Mouse (Mus musculus) hindbrain, embryonic 13.5 days (tissue): ENCODE data around the gene Ap5s1. TPM values are rescaled to one million over a fixed set of nuclear protein-coding genes. Genes with fewer than 3 reads are reported as not detected.

Source experiments
- ATAC-seq: fragments of 200-750 bp; cut with Nextera tagmentation; 2 replicates; pipeline ENCODE4 v1.8.0; 2017; ENCODE audit warnings: moderate TSS enrichment; ENCODE audit not compliant: low FRiP score
- H3K27ac ChIP-seq: fragments of 300-500 bp; sonication (generic); 2 replicates; pipeline ENCODE4 v1.5.1; 2015; ENCODE audit warnings: inconsistent platforms, mild to moderate bottlenecking, moderate library complexity
- H3K27me3 ChIP-seq: fragments of 300-500 bp; sonication (generic); 2 replicates; pipeline ENCODE4 v1.6.1; 2015; ENCODE audit warnings: mild to moderate bottlenecking, inconsistent platforms
- H3K36me3 ChIP-seq: fragments of 300-500 bp; sonication (generic); 2 replicates; pipeline ENCODE4 v1.6.1; 2015; ENCODE audit warnings: mild to moderate bottlenecking, inconsistent platforms
- H3K4me1 ChIP-seq: fragments of 300-500 bp; sonication (generic); replicated peaks from 2 replicates; pipeline ENCODE4 v1.6.1; 2015; ENCODE audit warnings: inconsistent platforms
- H3K4me2 ChIP-seq: fragments of 300-500 bp; sonication (generic); 2 replicates; pipeline ENCODE4 v1.6.1; 2015; ENCODE audit warnings: inconsistent platforms, mild to moderate bottlenecking, moderate library complexity
- H3K4me3 ChIP-seq: fragments of 300-500 bp; sonication (generic); 2 replicates; pipeline ENCODE4 v1.5.1; 2015; ENCODE audit warnings: mild to moderate bottlenecking, inconsistent platforms
- H3K9ac ChIP-seq: fragments of 300-500 bp; sonication (generic); 2 replicates; pipeline ENCODE4 v1.6.1; 2015; ENCODE audit warnings: mild to moderate bottlenecking, inconsistent platforms
- H3K9me3 ChIP-seq: fragments of 300-500 bp; sonication (generic); 2 replicates; pipeline ENCODE4 v1.6.1; 2016; ENCODE audit warnings: inconsistent platforms
- WGBS: fragments of 180-500 bp; shearing (Covaris S2); methylation state at CpG from one replicate; pipeline ENCODE4 v1.1.7; 2015; 5-methylcytosine and 5-hydroxymethylcytosine counted together
- polyA plus RNA-seq: library from polyadenylated mRNA; unstranded; fragments of >200 nt; fragmentation: Nextera tagmentation; extraction: Ambion mirVana; gene quantifications from 2 replicates; pipeline ENCODE4 v1.2.1, GENCODE M21; 2015

Ap5s1 gene
- polyA plus RNA-seq, 1 experiment from 2014 or later, result 31.0 TPM

GRCm38 (mm10) chr2:131189521-131190309, 17.2 kb upstream of the Ap5s1 start:
- Histone ChIP-seq H3K4me1 (peaks cover 43% of the 10 kb centered on the region), H3K27me3 (no peaks in the 10 kb centered on the region), H3K9me3 (no peaks in the 10 kb centered on the region), H3K27ac (peak overlapping the region; percentile 85), H3K4me2 (peak overlapping the region; percentile 26), H3K9ac (0 out of 2 replicates have a peak overlapping the region, but pooled peaks have one; percentile 19), H3K36me3 (peaks cover 30% of the 10 kb centered on the region), H3K4me3 (no peak overlapping the region)
- no peak for ATAC-seq
- WGBS, result 55% methylated on average over 5 of the region's 5 CpGs

- 0 out of 2 replicates have a peak overlapping the region, but pooled peaks have one; percentile 26 for H3K4me2 ChIP-seq
- H3K4me1 ChIP-seq, result peaks cover 43% of the 10 kb centered on the region
- H3K36me3 ChIP-seq, result peaks cover 35% of the 10 kb centered on the region
- WGBS, result 14% methylated on average over 10 of the region's 10 CpGs
- H3K27ac ChIP-seq, result peak overlapping the region; percentile 85
- H3K9me3 ChIP-seq, result no peaks in the 10 kb centered on the region
- peak overlapping the region; percentile 35; the same call in 1 of the 2 replicates for H3K9ac ChIP-seq
- no peak overlapping the region for H3K4me3 ChIP-seq
- no peaks in the 10 kb centered on the region for H3K27me3 ChIP-seq
- peak; percentile 30 for ATAC-seq
These were observed 16.4 kb upstream of the Ap5s1 start for GRCm38 (mm10) chr2:131190344-131191004.

GRCm38 (mm10) chr2:131191005-131191390, 15.9 kb upstream of the Ap5s1 start:
- Histone ChIP-seq H3K4me2 (no peak overlapping the region), H3K36me3 (peaks cover 35% of the 10 kb centered on the region), H3K27ac (peak overlapping the region; percentile 85), H3K4me3 (no peak overlapping the region), H3K27me3 (no peaks in the 10 kb centered on the region), H3K9ac (no peak overlapping the region), H3K4me1 (peaks cover 43% of the 10 kb centered on the region), H3K9me3 (no peaks in the 10 kb centered on the region)
- WGBS, result 60% methylated on average over 7 of the region's 7 CpGs
- no peak for ATAC-seq

- no peak overlapping the region for H3K27ac ChIP-seq
- no peaks in the 10 kb centered on the region for H3K27me3 ChIP-seq
- 94% methylated on average over 16 of the region's 16 CpGs for WGBS
- ATAC-seq, result no peak
- peaks cover 55% of the 10 kb centered on the region for H3K36me3 ChIP-seq
- H3K4me2 ChIP-seq, result no peak overlapping the region
- no peaks in the 10 kb centered on the region for H3K4me1 ChIP-seq
- no peak overlapping the region for H3K4me3 ChIP-seq
- H3K9ac ChIP-seq, result no peak overlapping the region
- 0 out of 2 replicates have a peak, but pooled peaks cover 3% of the 10 kb centered on the region for H3K9me3 ChIP-seq
These were observed 10.1 kb upstream of the Ap5s1 start for GRCm38 (mm10) chr2:131196606-131197316.

- H3K9ac ChIP-seq, result no peak overlapping the region
- H3K9me3 ChIP-seq, result 0 out of 2 replicates have a peak, but pooled peaks cover 3% of the 10 kb centered on the region
- H3K4me1 ChIP-seq, result peaks cover 4% of the 10 kb centered on the region; the same call in 1 of the 2 replicates
- WGBS, result 87% methylated on average over 2 of the region's 2 CpGs
- H3K4me3 ChIP-seq, result no peak overlapping the region
- ATAC-seq, result no peak
- H3K36me3 ChIP-seq, result peaks cover 24% of the 10 kb centered on the region
- no peaks in the 10 kb centered on the region for H3K27me3 ChIP-seq
- H3K27ac ChIP-seq, result no peak overlapping the region
- H3K4me2 ChIP-seq, result no peak overlapping the region
These were observed 6.2 kb upstream of the Ap5s1 start for GRCm38 (mm10) chr2:131200710-131201109.

GRCm38 (mm10) chr2:131201262-131201661, 5.6 kb upstream of the Ap5s1 start:
- Histone ChIP-seq H3K4me1 (peaks cover 4% of the 10 kb centered on the region; the same call in 1 of the 2 replicates), H3K36me3 (peaks cover 24% of the 10 kb centered on the region), H3K9ac (no peak overlapping the region), H3K4me3 (no peak overlapping the region), H3K4me2 (no peak overlapping the region), H3K27ac (no peak overlapping the region), H3K27me3 (no peaks in the 10 kb centered on the region), H3K9me3 (0 out of 2 replicates have a peak, but pooled peaks cover 3% of the 10 kb centered on the region)
- no peak for ATAC-seq
- 93% methylated on average over 3 of the region's 3 CpGs for WGBS

GRCm38 (mm10) chr2:131203816-131204409, 3.0 kb upstream of the Ap5s1 start:
- 88% methylated on average over 6 of the region's 6 CpGs for WGBS
- H3K4me1 ChIP-seq, result peaks cover 4% of the 10 kb centered on the region; the same call in 1 of the 2 replicates
- H3K4me3 ChIP-seq, result no peak overlapping the region
- H3K9ac ChIP-seq, result no peak overlapping the region
- no peaks in the 10 kb centered on the region for H3K27me3 ChIP-seq
- no peak overlapping the region for H3K27ac ChIP-seq
- 0 out of 2 replicates have a peak, but pooled peaks cover 3% of the 10 kb centered on the region for H3K9me3 ChIP-seq
- H3K4me2 ChIP-seq, result no peak overlapping the region
- ATAC-seq, result no peak
- peaks cover 12% of the 10 kb centered on the region; the same call in 1 of the 2 replicates for H3K36me3 ChIP-seq

GRCm38 (mm10) chr2:131204410-131204981, 2.4 kb upstream of the Ap5s1 start:
- Histone ChIP-seq H3K4me2 (no peak overlapping the region), H3K4me3 (no peak overlapping the region), H3K36me3 (peaks cover 9% of the 10 kb centered on the region; the same call in 1 of the 2 replicates), H3K9ac (no peak overlapping the region), H3K9me3 (0 out of 2 replicates have a peak, but pooled peaks cover 3% of the 10 kb centered on the region), H3K4me1 (peaks cover 8% of the 10 kb centered on the region), H3K27ac (no peak overlapping the region), H3K27me3 (no peaks in the 10 kb centered on the region)
- peak; percentile 37 for ATAC-seq
- 56% methylated on average over 7 of the region's 7 CpGs for WGBS

GRCm38 (mm10) chr2:131205521-131206182, 1.2 kb upstream of the Ap5s1 start:
- WGBS, result 88% methylated on average over 8 of the region's 8 CpGs

GRCm38 (mm10) chr2:131208356-131208755, 1.5 kb downstream of the Ap5s1 start:
- WGBS, result 93% methylated on average over 2 of the region's 2 CpGs
- Histone ChIP-seq H3K4me2 (no peak overlapping the region), H3K9ac (no peak overlapping the region), H3K4me3 (no peak overlapping the region), H3K4me1 (peaks cover 25% of the 10 kb centered on the region), H3K9me3 (no peaks in the 10 kb centered on the region), H3K27ac (no peak overlapping the region), H3K27me3 (no peaks in the 10 kb centered on the region), H3K36me3 (peaks cover 11% of the 10 kb centered on the region)
- ATAC-seq, result no peak

More at GRCm38 (mm10) chr2:131205521-131206182, 1.2 kb upstream of the Ap5s1 start:
- ATAC-seq, result no peak
- no peak overlapping the region for H3K27ac ChIP-seq
- H3K4me1 ChIP-seq, result peaks cover 11% of the 10 kb centered on the region
- 0 out of 2 replicates have a peak, but pooled peaks cover 3% of the 10 kb centered on the region for H3K9me3 ChIP-seq
- H3K4me2 ChIP-seq, result no peak overlapping the region
- peaks cover 2% of the 10 kb centered on the region; the same call in 1 of the 2 replicates for H3K36me3 ChIP-seq
- no peak overlapping the region for H3K9ac ChIP-seq
- H3K27me3 ChIP-seq, result no peaks in the 10 kb centered on the region
- no peak overlapping the region for H3K4me3 ChIP-seq
